Mouse (Mus musculus): ENCODE results near the gene Cdh23. TPM values are rescaled to one million over a fixed set of nuclear protein-coding genes. Genes with fewer than 3 reads are reported as not detected.

Gene Cdh23
- polyA plus RNA-seq, 1 experiment from 2014 or later, result 4.7 TPM

DNA sequence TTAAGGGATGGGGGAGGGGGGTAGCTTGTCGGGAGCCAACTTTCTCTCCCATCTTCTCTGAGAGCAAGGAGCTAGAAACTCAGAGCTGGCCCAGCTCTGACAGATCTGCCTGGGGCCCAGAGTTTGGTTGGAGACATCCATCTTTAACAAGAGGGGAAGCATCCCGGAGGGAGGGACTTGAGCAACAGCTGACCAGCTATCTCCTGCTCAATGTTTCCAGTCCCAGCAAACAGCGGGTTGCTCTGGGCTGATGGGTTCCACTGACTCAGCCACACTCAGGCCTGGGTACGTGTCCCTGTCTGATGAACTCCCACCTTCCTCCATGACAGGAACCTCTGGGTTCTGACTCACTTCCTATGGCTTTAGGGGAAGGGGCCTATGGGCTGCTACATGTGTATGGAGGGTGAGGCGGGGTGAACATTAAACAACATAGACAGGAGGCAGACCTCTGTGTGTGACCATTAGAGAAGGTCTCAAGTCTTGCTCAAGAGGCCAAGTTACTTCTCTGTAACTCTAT lies 305.3 kb downstream of the Cdh23 start:
- Histone ChIP-seq H3K4me1 (ENCODE audit: control insufficient read depth, insufficient read depth, low read length) (no peaks in the 10 kb centered on the region), H3K4me2 (ENCODE audit: low read length) (no peak overlapping the region), H3K27ac (ENCODE audit: low read length) (no peak overlapping the region), H3K36me3 (ENCODE audit: control insufficient read depth, insufficient read depth, low read length) (no peaks in the 10 kb centered on the region), H3K9ac (ENCODE audit: low read depth, low read length) (no peak overlapping the region), H3K27me3 (ENCODE audit: control insufficient read depth, insufficient read depth, low read depth, low read length) (no peaks in the 10 kb centered on the region), H3K9me3 (replicated peaks; ENCODE audit: control insufficient read depth, low read length, poor library complexity, severe bottlenecking) (no peaks in the 10 kb centered on the region), H3K4me3 (ENCODE audit: low read depth, low read length) (no peak overlapping the region)
- WGBS, result 71% methylated on average over 5 of the region's 5 CpGs
- ATAC-seq, result no peak

DNA sequence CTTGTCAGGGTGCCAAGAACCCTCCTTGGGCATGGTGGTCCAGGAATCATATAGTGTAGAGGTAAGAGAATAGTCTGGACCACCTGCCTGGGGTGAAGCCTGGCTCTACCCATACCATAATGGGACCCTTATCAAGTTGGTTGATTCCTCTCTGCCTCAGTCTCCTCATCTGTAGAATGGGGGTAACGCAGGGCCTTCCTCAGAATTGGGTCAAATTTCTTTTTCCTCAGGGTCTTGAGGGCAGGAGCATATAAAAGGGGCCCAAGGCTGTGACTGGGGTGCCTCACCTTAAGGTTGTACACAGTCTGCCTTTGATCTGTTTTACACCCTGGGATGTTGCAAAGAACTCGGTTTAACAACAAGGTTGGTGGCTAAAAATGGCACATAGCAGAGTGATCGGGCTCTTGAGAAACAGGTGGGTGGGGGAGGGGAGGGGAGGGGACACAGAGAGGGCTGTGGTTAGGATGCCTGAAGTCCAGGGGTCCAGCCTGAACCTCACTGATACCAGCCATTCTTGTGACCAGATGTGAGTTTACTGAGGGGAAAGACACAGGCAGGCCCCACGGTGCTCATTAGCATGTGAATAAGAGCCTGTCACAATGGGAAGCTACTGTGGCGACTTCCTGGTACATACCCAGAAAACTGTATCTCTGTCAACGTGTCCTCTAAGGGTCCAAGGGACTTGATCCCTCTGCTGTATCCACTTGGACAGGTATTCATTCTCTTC lies 305.9 kb downstream of the Cdh23 start:
- no peaks in the 10 kb centered on the region for H3K4me1 ChIP-seq (ENCODE audit: control insufficient read depth, insufficient read depth, low read length)
- no peak overlapping the region for H3K4me3 ChIP-seq (ENCODE audit: low read depth, low read length)
- no peaks in the 10 kb centered on the region for H3K27me3 ChIP-seq (ENCODE audit: control insufficient read depth, insufficient read depth, low read depth, low read length)
- no peak overlapping the region for H3K4me2 ChIP-seq (ENCODE audit: low read length)
- WGBS, result 36% methylated on average over 6 of the region's 6 CpGs
- no peak overlapping the region for H3K9ac ChIP-seq (ENCODE audit: low read depth, low read length)
- H3K36me3 ChIP-seq (ENCODE audit: control insufficient read depth, insufficient read depth, low read length), result no peaks in the 10 kb centered on the region
- H3K27ac ChIP-seq (ENCODE audit: low read length), result no peak overlapping the region
- no peaks in the 10 kb centered on the region for H3K9me3 ChIP-seq (replicated peaks; ENCODE audit: control insufficient read depth, low read length, poor library complexity, severe bottlenecking)
- ATAC-seq, result no peak

DNA sequence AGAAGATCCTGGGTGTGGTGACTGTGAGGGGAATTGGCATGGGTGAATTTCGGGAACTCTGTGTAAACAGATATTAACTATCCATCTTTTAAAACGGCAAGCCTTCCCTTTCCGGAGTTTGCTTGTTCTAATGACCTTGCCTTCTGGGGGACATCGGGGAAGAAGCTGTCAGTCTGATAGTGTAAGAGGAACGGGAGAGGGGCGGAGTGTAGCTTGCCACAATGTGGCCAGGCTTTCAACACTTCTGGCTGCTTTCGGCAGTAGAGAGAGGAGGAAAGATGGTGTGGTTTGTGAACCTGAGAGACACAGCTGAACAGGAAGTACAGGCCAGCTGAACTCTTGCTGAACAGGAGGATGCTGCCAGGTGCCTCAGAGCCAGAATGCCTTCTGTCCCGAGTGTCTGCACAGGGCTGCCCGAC lies 306.8 kb downstream of the Cdh23 start:
- H3K4me3 ChIP-seq (ENCODE audit: low read depth, low read length), result no peak overlapping the region
- no peaks in the 10 kb centered on the region for H3K9me3 ChIP-seq (replicated peaks; ENCODE audit: control insufficient read depth, low read length, poor library complexity, severe bottlenecking)
- no peak overlapping the region for H3K27ac ChIP-seq (ENCODE audit: low read length)
- no peaks in the 10 kb centered on the region for H3K36me3 ChIP-seq (ENCODE audit: control insufficient read depth, insufficient read depth, low read length)
- H3K4me1 ChIP-seq (ENCODE audit: control insufficient read depth, insufficient read depth, low read length), result no peaks in the 10 kb centered on the region
- no peak overlapping the region for H3K9ac ChIP-seq (ENCODE audit: low read depth, low read length)
- 66% methylated on average over 9 of the region's 9 CpGs for WGBS
- no peaks in the 10 kb centered on the region for H3K27me3 ChIP-seq (ENCODE audit: control insufficient read depth, insufficient read depth, low read depth, low read length)
- no peak for ATAC-seq
- no peak overlapping the region for H3K4me2 ChIP-seq (ENCODE audit: low read length)

DNA sequence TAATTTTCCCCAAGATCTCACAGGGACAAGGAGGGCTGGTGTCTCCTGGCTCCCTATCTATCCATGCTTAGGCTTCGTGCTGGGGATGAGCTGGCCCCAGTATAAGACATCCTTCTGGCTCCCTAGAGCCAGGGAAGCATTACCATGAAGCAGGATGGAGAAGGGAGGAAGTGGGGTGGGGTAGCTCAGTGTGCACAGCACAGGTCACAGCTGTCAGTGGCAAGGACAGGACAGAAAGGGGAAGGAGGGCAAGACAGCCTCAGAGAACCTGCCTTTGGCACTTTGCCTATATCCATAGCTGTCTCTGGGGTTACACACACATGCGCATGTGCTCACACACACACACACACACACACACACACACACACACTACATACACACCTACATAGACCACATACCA lies 308.0 kb downstream of the Cdh23 start:
- no peaks in the 10 kb centered on the region for H3K4me1 ChIP-seq (ENCODE audit: control insufficient read depth, insufficient read depth, low read length)
- no peak for ATAC-seq
- no peaks in the 10 kb centered on the region for H3K27me3 ChIP-seq (ENCODE audit: control insufficient read depth, insufficient read depth, low read depth, low read length)
- H3K27ac ChIP-seq (ENCODE audit: low read length), result no peak overlapping the region
- H3K4me2 ChIP-seq (ENCODE audit: low read length), result no peak overlapping the region
- no peak overlapping the region for H3K9ac ChIP-seq (ENCODE audit: low read depth, low read length)
- H3K4me3 ChIP-seq (ENCODE audit: low read depth, low read length), result no peak overlapping the region
- WGBS, result 87% methylated on average over 2 of the region's 2 CpGs
- H3K9me3 ChIP-seq (replicated peaks; ENCODE audit: control insufficient read depth, low read length, poor library complexity, severe bottlenecking), result no peaks in the 10 kb centered on the region
- H3K36me3 ChIP-seq (ENCODE audit: control insufficient read depth, insufficient read depth, low read length), result no peaks in the 10 kb centered on the region

DNA sequence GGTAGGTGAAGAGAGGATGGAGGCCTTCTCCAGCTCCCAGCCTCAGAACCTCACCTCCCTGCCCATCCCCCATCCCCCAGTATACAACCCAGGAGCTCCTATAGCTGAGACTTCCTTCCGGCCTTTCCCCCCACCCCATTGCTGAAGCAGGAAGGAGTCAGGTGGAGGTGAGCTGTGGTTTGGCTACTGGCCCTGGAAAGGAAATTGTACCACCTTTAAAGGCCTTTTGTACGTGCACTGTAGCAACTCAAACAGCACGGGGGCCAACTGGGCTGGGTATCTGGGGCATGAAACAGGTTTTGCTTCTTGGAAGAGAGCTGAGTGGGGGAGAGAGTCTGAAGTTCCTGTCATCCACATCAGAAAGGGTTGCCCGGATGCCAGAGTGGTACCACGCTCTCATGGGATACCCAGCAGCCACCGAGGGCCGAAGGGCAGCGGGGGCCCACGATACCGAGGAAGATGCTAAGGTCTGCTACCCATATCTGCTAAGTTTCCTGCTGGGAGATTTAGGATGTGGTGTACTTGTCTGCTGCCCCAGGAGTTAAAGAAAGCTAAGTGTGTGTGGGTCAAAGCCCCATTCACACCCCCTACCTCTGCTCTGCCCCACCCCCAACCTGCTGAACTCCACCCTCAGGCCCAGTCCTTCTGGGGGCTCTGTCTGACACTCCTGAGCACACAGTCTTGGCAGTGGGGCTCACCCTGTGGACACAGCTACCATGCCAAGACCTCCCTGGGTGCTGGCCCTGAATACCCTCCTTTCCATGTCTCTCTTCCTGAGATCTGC lies 315.0 kb downstream of the Cdh23 start:
- 77% methylated on average over 10 of the region's 10 CpGs for WGBS

DNA sequence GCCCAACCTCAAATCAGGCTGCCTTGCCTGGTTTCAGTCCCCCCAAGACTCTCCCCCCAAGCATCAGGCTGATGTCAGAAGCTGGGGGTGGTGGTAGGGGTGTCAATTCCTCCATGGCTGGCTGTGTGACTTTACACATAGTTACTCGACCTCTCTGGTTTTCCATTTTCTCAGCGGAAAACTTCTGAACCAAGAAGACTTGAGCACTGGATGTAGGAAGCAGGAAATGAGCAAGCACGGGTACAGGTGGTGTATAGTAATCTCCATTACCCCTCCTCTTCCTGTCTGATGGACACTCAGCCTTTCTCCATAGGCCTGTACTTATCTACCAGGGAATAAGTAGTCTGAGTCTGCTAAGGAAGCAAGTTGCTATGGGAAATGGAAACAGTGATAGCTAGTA lies 316.1 kb downstream of the Cdh23 start:
- H3K4me2 ChIP-seq (ENCODE audit: low read length), result no peak overlapping the region
- H3K4me1 ChIP-seq (ENCODE audit: control insufficient read depth, insufficient read depth, low read length), result no peaks in the 10 kb centered on the region
- H3K9ac ChIP-seq (ENCODE audit: low read depth, low read length), result no peak overlapping the region
- no peak for ATAC-seq
- no peak overlapping the region for H3K27ac ChIP-seq (ENCODE audit: low read length)
- 81% methylated on average over 3 of the region's 3 CpGs for WGBS
- H3K4me3 ChIP-seq (ENCODE audit: low read depth, low read length), result no peak overlapping the region
- no peaks in the 10 kb centered on the region for H3K36me3 ChIP-seq (ENCODE audit: control insufficient read depth, insufficient read depth, low read length)
- H3K27me3 ChIP-seq (ENCODE audit: control insufficient read depth, insufficient read depth, low read depth, low read length), result no peaks in the 10 kb centered on the region
- H3K9me3 ChIP-seq (replicated peaks; ENCODE audit: control insufficient read depth, low read length, poor library complexity, severe bottlenecking), result no peaks in the 10 kb centered on the region

More for the DNA sequence above, 315.0 kb downstream of the Cdh23 start:
- Histone ChIP-seq H3K27ac (ENCODE audit: low read length) (no peak overlapping the region), H3K36me3 (ENCODE audit: control insufficient read depth, insufficient read depth, low read length) (no peaks in the 10 kb centered on the region), H3K4me3 (ENCODE audit: low read depth, low read length) (no peak overlapping the region), H3K9me3 (replicated peaks; ENCODE audit: control insufficient read depth, low read length, poor library complexity, severe bottlenecking) (no peaks in the 10 kb centered on the region), H3K4me2 (ENCODE audit: low read length) (no peak overlapping the region), H3K9ac (ENCODE audit: low read depth, low read length) (no peak overlapping the region), H3K27me3 (ENCODE audit: control insufficient read depth, insufficient read depth, low read depth, low read length) (no peaks in the 10 kb centered on the region), H3K4me1 (ENCODE audit: control insufficient read depth, insufficient read depth, low read length) (no peaks in the 10 kb centered on the region)
- no peak for ATAC-seq

DNA sequence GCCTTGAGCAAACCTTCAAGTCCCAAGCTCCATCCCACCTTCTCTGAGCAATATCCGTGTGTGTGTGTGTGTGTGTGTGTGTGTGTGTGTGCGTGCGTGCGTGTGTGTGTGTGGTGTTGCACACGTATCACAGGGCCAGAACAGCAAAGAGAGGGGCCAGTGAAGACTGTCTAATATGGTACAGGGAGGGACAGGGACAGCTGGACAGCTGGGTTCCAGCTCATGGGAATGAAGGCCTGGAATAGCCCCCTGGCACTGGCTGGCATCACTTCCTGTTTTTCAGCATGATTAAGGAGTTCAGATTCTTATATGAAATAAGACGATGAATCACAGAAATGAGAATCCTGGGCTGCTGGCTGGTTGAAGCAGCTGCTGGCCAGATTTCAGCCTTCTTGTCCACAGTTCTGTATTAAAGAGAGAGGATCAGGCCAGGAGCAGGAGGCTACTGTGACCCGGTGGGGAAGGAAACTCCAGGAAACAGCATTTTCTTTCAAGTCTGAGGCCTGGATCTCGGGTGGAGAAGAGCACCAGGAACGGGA lies 316.8 kb downstream of the Cdh23 start:
- Histone ChIP-seq H3K27ac (ENCODE audit: low read length) (no peak overlapping the region), H3K4me2 (ENCODE audit: low read length) (no peak overlapping the region), H3K9ac (ENCODE audit: low read depth, low read length) (no peak overlapping the region), H3K36me3 (ENCODE audit: control insufficient read depth, insufficient read depth, low read length) (no peaks in the 10 kb centered on the region), H3K4me3 (ENCODE audit: low read depth, low read length) (no peak overlapping the region), H3K9me3 (replicated peaks; ENCODE audit: control insufficient read depth, low read length, poor library complexity, severe bottlenecking) (no peaks in the 10 kb centered on the region), H3K4me1 (ENCODE audit: control insufficient read depth, insufficient read depth, low read length) (no peaks in the 10 kb centered on the region), H3K27me3 (ENCODE audit: control insufficient read depth, insufficient read depth, low read depth, low read length) (no peaks in the 10 kb centered on the region)
- 79% methylated on average over 9 of the region's 9 CpGs for WGBS
- ATAC-seq, result no peak

DNA sequence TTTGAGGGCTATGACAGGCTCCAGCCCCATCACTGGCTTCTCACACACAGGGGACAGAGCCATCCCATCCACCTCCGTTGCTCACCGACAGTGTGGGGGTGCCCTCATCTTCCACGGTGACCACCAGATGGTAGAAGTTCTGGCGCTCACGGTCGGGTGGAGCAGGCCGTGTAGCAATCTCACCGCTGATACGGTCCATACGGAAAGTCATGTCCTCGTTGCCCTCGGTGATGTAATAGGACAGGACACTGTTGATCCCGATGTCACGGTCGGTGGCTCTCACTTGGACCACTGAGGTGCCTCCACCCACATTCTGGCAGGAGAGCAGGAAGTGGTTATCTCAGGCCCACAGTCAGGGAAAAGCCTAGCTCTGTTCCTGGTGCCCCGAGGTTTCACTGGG lies 319.6 kb downstream of the Cdh23 start:
- Histone ChIP-seq H3K4me3 (ENCODE audit: low read depth, low read length) (no peak overlapping the region), H3K9ac (ENCODE audit: low read depth, low read length) (no peak overlapping the region), H3K27me3 (ENCODE audit: control insufficient read depth, insufficient read depth, low read depth, low read length) (no peaks in the 10 kb centered on the region), H3K4me1 (ENCODE audit: control insufficient read depth, insufficient read depth, low read length) (no peaks in the 10 kb centered on the region), H3K27ac (ENCODE audit: low read length) (no peak overlapping the region), H3K4me2 (ENCODE audit: low read length) (no peak overlapping the region), H3K36me3 (ENCODE audit: control insufficient read depth, insufficient read depth, low read length) (no peaks in the 10 kb centered on the region), H3K9me3 (replicated peaks; ENCODE audit: control insufficient read depth, low read length, poor library complexity, severe bottlenecking) (no peaks in the 10 kb centered on the region)
- whole genome bisulfite sequencing, result 94% methylated on average over 16 of the region's 16 CpGs
- no peak for ATAC-seq
